Mouse (Mus musculus): Measurements from ENCODE around the gene Sf3b5.

Sf3b5 gene

GRCm38 (mm10) chr10:13005043-13005442, at the start of gene Sf3b5:
Gene Sf3b5, plus strand, starts transcription at chr10:13005343.
- no peak for DNase-seq (ENCODE audit: low spot score)

- no peak for DNase-seq (ENCODE audit: low spot score)
Observed at GRCm38 (mm10) chr10:12955831-12956230, 49.3 kb upstream of the Sf3b5 start.

- DNase-seq (ENCODE audit: low spot score), result no peak
Observed at GRCm38 (mm10) chr10:12957271-12957670, 47.9 kb upstream of the Sf3b5 start.

GRCm38 (mm10) chr10:12961546-12961945, 43.6 kb upstream of the Sf3b5 start:
- no peak for DNase-seq (ENCODE audit: low spot score)

- DNase-seq (ENCODE audit: low spot score), result no peak
Observed at GRCm38 (mm10) chr10:12962238-12962637, 42.9 kb upstream of the Sf3b5 start.

GRCm38 (mm10) chr10:12963362-12964147, 41.6 kb upstream of the Sf3b5 start:
- no peak for DNase-seq (ENCODE audit: low spot score)

GRCm38 (mm10) chr10:12964151-12965075, 40.7 kb upstream of the Sf3b5 start, which contains the start of gene Stx11:
Gene Stx11, minus strand, starts transcription at chr10:12964298.
- DNase-seq (ENCODE audit: low spot score), result peak; percentile 73

GRCm38 (mm10) chr10:12965669-12966180, 39.4 kb upstream of the Sf3b5 start:
- no peak for DNase-seq (ENCODE audit: low spot score)

- DNase-seq (ENCODE audit: low spot score), result no peak
Observed at GRCm38 (mm10) chr10:12974572-12974971, 30.6 kb upstream of the Sf3b5 start.

DNA sequence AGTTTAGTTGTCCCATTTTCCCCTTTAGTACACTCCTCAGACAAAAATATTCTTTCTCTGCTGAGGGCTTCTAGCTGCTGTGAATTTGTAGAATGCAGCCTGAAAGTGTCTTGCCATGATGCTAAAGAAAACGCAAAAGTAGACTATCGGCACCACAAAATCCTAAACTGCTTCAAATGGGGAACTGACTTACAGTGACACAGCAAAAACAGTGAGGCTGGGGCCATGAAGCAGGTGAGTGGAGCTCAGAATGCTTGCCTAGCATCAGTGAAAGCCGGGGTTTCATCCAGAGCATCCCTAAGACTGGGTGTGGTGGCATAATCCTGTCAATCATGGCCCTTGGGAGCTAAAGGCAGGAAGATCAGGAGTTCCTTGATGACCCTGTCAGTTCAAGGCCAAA, 29.7 kb upstream of the Sf3b5 start:
- no peak for DNase-seq (ENCODE audit: low spot score)

DNA sequence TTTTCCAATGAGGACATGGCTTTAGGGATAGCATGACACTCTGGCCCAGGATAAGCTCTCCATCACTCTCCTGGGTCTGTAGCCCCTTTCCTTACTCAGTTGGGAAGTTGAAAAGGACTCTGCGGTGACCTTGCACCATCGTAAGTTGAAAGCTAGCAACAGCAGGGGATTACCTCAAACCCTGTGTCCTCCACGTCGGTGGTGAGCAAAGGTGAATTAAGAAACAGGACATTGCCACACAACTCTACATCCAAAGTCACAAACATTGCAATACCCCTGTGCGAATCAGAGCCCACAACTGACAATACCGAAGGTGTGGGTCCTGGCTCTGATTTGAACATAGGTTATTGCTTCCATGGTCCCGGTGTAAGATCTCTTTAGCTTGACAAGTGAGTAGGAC, 29.2 kb upstream of the Sf3b5 start:
- DNase-seq (ENCODE audit: low spot score), result no peak

GRCm38 (mm10) chr10:12976552-12976951, 28.6 kb upstream of the Sf3b5 start:
- no peak for DNase-seq (ENCODE audit: low spot score)

- no peak for DNase-seq (ENCODE audit: low spot score)
Observed at GRCm38 (mm10) chr10:12977787-12978212, 27.3 kb upstream of the Sf3b5 start.

- DNase-seq (ENCODE audit: low spot score), result no peak
Observed at GRCm38 (mm10) chr10:12981071-12981470, 24.1 kb upstream of the Sf3b5 start.

GRCm38 (mm10) chr10:12983516-12983915, 21.6 kb upstream of the Sf3b5 start:
- DNase-seq (ENCODE audit: low spot score), result no peak

GRCm38 (mm10) chr10:12985028-12985427, 20.1 kb upstream of the Sf3b5 start:
- no peak for DNase-seq (ENCODE audit: low spot score)

- DNase-seq (ENCODE audit: low spot score), result no peak
Observed at GRCm38 (mm10) chr10:12986485-12986884, 18.7 kb upstream of the Sf3b5 start.

- DNase-seq (ENCODE audit: low spot score), result no peak
Observed at GRCm38 (mm10) chr10:12986943-12987342, 18.2 kb upstream of the Sf3b5 start.

GRCm38 (mm10) chr10:12991953-12992352, 13.2 kb upstream of the Sf3b5 start:
- DNase-seq (ENCODE audit: low spot score), result no peak

GRCm38 (mm10) chr10:12993411-12994039, 11.6 kb upstream of the Sf3b5 start:
- DNase-seq (ENCODE audit: low spot score), result no peak

GRCm38 (mm10) chr10:12996736-12997477, 8.2 kb upstream of the Sf3b5 start:
- peak; percentile 93 for DNase-seq (ENCODE audit: low spot score)
